Mouse (Mus musculus) limb, embryonic 13.5 days (tissue): ENCODE results near the gene Zfp462. TPM values are rescaled to one million over a fixed set of nuclear protein-coding genes. Genes with fewer than 3 reads are reported as not detected.

Source experiments
- ATAC-seq: fragments of 200-750 bp; cut with Nextera tagmentation; 2 replicates; pipeline ENCODE4 v1.8.0; 2017; ENCODE audit warnings: low read depth, moderate number of reproducible peaks, moderate TSS enrichment; ENCODE audit not compliant: low FRiP score
- H3K27ac ChIP-seq: fragments of 300-500 bp; sonication (generic); 2 replicates; pipeline ENCODE4 v1.5.1; 2015; ENCODE audit warnings: inconsistent platforms, mild to moderate bottlenecking, moderate library complexity
- H3K27me3 ChIP-seq: fragments of 300-500 bp; sonication (generic); 2 replicates; pipeline ENCODE4 v1.6.1; 2015; ENCODE audit warnings: mild to moderate bottlenecking, inconsistent platforms
- H3K36me3 ChIP-seq: fragments of 300-500 bp; sonication (generic); 2 replicates; pipeline ENCODE4 v1.6.1; 2015; ENCODE audit warnings: inconsistent platforms, mild to moderate bottlenecking, moderate library complexity
- H3K4me1 ChIP-seq: fragments of 300-500 bp; sonication (generic); 2 replicates; pipeline ENCODE4 v1.6.1; 2015; ENCODE audit warnings: inconsistent platforms
- H3K4me2 ChIP-seq: fragments of 300-500 bp; sonication (generic); replicated peaks from 2 replicates; pipeline ENCODE4 v1.6.1; 2015; ENCODE audit warnings: inconsistent platforms, mild to moderate bottlenecking, moderate library complexity
- H3K4me3 ChIP-seq: fragments of 300-500 bp; sonication (generic); 2 replicates; pipeline ENCODE4 v1.5.1; 2015; ENCODE audit warnings: moderate library complexity, mild to moderate bottlenecking, inconsistent platforms
- H3K9ac ChIP-seq: fragments of 300-500 bp; sonication (generic); 2 replicates; pipeline ENCODE4 v1.6.1; 2015; ENCODE audit warnings: mild to moderate bottlenecking, inconsistent platforms
- H3K9me3 ChIP-seq: fragments of 300-500 bp; sonication (generic); 2 replicates; pipeline ENCODE4 v1.6.1; 2016; ENCODE audit warnings: inconsistent platforms
- WGBS: fragments of 180-500 bp; shearing (Covaris S2); methylation state at CpG from one replicate; pipeline ENCODE4 v1.1.7; 2015; 5-methylcytosine and 5-hydroxymethylcytosine counted together
- polyA plus RNA-seq: library from polyadenylated mRNA; unstranded; fragments of >200 nt; fragmentation: Nextera tagmentation; extraction: Ambion mirVana; gene quantifications from 2 replicates; pipeline ENCODE4 v1.2.1, GENCODE M21; 2015

Gene Zfp462
- polyA plus RNA-seq, 1 experiment from 2014 or later: 6.8 TPM

DNA sequence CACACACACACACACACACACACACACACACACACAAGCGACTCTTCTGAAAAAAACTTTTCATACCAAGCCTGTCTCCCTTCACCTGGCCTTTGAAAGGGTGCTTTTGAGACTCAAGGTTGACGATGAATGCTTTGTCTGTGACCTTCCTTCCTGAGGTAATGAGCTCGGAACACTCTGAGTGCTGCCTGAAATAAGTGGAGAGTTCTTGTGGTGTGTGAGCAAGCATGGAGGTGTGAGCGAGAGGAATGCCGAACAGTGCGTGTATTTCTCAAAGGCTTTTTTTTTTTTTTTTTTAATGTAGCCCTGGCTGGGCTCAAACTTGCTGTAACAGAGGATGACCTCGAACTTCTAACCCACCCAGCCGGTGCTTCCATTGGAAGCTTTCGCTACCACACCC is 156.8 kb downstream of the Zfp462 start:
- H3K36me3 ChIP-seq: no peaks in the 10 kb centered on the region
- 79% methylated on average over 9 of the region's 9 CpGs for WGBS
- no peaks in the 10 kb centered on the region for H3K27me3 ChIP-seq
- peaks cover 8% of the 10 kb centered on the region; the same call in 1 of the 2 replicates for H3K4me1 ChIP-seq
- H3K9ac ChIP-seq: no peak overlapping the region
- no peak overlapping the region for H3K4me3 ChIP-seq
- no peak for ATAC-seq
- H3K4me2 ChIP-seq: no peak overlapping the region
- H3K27ac ChIP-seq: no peak overlapping the region
- no peaks in the 10 kb centered on the region for H3K9me3 ChIP-seq

- H3K27ac ChIP-seq: no peak overlapping the region
- H3K9me3 ChIP-seq: no peaks in the 10 kb centered on the region
- 91% methylated on average over 3 of the region's 3 CpGs for WGBS
- H3K4me1 ChIP-seq: peaks cover 8% of the 10 kb centered on the region; the same call in 1 of the 2 replicates
- H3K9ac ChIP-seq: no peak overlapping the region
- H3K36me3 ChIP-seq: no peaks in the 10 kb centered on the region
- ATAC-seq: no peak
- H3K4me3 ChIP-seq: no peak overlapping the region
- no peak overlapping the region for H3K4me2 ChIP-seq
- H3K27me3 ChIP-seq: no peaks in the 10 kb centered on the region
Measured at GRCm38 (mm10) chr4:55102382-55102781, 157.5 kb downstream of the Zfp462 start.

- no peak for ATAC-seq
- H3K27ac ChIP-seq: no peak overlapping the region
- H3K36me3 ChIP-seq: no peaks in the 10 kb centered on the region
- no peak overlapping the region for H3K4me3 ChIP-seq
- H3K9ac ChIP-seq: no peak overlapping the region
- no peaks in the 10 kb centered on the region for H3K9me3 ChIP-seq
- H3K4me2 ChIP-seq: no peak overlapping the region
- peaks cover 8% of the 10 kb centered on the region; the same call in 1 of the 2 replicates for H3K4me1 ChIP-seq
- 56% methylated on average over 3 of the region's 3 CpGs for WGBS
- H3K27me3 ChIP-seq: no peaks in the 10 kb centered on the region
Measured at GRCm38 (mm10) chr4:55103575-55103974, 158.7 kb downstream of the Zfp462 start.

DNA sequence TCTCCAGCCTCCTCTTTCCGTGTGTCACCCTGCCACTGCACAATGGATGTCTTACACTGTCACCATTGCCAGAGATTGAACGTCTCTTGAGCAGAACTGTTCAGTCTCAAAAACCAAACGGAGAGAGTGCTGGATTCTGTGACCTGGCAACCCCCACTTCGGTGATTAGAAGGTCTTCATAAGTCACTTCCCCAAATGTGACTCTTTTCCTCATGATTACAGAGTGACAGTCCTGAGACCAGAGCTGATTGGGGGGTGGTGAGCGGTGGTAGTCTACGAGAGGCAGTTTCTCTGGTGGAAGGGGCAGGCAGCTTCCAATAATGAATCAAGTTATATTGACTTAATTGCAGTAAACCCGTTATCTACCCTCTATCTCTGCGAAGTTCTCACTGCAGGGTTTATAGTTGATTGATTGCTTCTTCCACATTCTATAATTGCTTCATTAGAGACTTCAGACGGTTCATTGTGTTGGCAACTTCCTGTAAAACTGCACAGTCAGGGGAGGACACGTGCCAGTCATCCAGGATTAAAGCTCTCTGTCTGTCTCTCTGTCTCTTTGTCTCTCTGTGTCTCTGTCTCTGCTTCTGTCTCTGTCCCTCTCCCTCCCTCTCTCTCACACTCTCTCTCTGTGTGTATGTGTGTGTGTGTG is 173.1 kb downstream of the Zfp462 start:
- peaks cover 4% of the 10 kb centered on the region; the same call in 1 of the 2 replicates for H3K4me1 ChIP-seq
- no peak overlapping the region for H3K4me3 ChIP-seq
- H3K27me3 ChIP-seq: no peaks in the 10 kb centered on the region
- no peak overlapping the region for H3K27ac ChIP-seq
- H3K9me3 ChIP-seq: no peaks in the 10 kb centered on the region
- H3K9ac ChIP-seq: no peak overlapping the region
- no peaks in the 10 kb centered on the region for H3K36me3 ChIP-seq
- 47% methylated on average over 10 of the region's 10 CpGs for WGBS
- ATAC-seq: no peak
- H3K4me2 ChIP-seq: no peak overlapping the region

DNA sequence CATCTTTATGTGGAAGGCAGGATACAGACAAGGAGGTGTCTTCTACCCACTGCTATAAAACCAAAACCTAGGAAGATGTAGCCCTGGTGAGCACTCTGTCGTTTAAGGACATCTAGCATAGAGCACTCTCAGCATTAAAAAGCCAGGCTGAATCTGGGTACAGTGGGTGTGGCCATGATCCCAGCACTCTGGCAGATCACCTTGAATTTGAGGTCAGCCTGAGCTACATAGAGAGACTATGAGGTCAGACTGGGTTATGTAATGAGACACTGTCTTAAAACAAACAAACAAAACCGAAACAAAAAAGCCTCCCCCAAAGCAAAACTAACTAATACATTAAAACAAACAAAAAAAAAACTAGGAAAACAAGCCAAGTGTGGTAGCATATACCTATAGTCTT is 176.3 kb downstream of the Zfp462 start:
- Histone ChIP-seq H3K27me3 (no peaks in the 10 kb centered on the region), H3K4me1 (peaks cover 8% of the 10 kb centered on the region; the same call in 1 of the 2 replicates), H3K36me3 (no peaks in the 10 kb centered on the region), H3K4me3 (no peak overlapping the region), H3K27ac (no peak overlapping the region), H3K9me3 (no peaks in the 10 kb centered on the region), H3K9ac (no peak overlapping the region), H3K4me2 (no peak overlapping the region)
- 74% methylated on average over 2 of the region's 2 CpGs for WGBS
- no peak for ATAC-seq

- Histone ChIP-seq H3K4me2 (no peak overlapping the region), H3K27ac (no peak overlapping the region), H3K36me3 (no peaks in the 10 kb centered on the region), H3K4me3 (no peak overlapping the region), H3K4me1 (peaks cover 8% of the 10 kb centered on the region; the same call in 1 of the 2 replicates), H3K9me3 (no peaks in the 10 kb centered on the region), H3K27me3 (no peaks in the 10 kb centered on the region), H3K9ac (no peak overlapping the region)
- WGBS: 35% methylated on average over 6 of the region's 6 CpGs
- ATAC-seq: no peak
Measured at GRCm38 (mm10) chr4:55121952-55122351, 177.1 kb downstream of the Zfp462 start.

GRCm38 (mm10) chr4:55124126-55124525 is 179.3 kb downstream of the Zfp462 start:
- H3K27me3 ChIP-seq: no peaks in the 10 kb centered on the region
- ATAC-seq: no peak
- H3K27ac ChIP-seq: no peak overlapping the region
- WGBS: 94% methylated on average over 3 of the region's 3 CpGs
- no peaks in the 10 kb centered on the region for H3K9me3 ChIP-seq
- H3K36me3 ChIP-seq: no peaks in the 10 kb centered on the region
- no peak overlapping the region for H3K9ac ChIP-seq
- peaks cover 8% of the 10 kb centered on the region; the same call in 1 of the 2 replicates for H3K4me1 ChIP-seq
- no peak overlapping the region for H3K4me3 ChIP-seq
- no peak overlapping the region for H3K4me2 ChIP-seq

DNA sequence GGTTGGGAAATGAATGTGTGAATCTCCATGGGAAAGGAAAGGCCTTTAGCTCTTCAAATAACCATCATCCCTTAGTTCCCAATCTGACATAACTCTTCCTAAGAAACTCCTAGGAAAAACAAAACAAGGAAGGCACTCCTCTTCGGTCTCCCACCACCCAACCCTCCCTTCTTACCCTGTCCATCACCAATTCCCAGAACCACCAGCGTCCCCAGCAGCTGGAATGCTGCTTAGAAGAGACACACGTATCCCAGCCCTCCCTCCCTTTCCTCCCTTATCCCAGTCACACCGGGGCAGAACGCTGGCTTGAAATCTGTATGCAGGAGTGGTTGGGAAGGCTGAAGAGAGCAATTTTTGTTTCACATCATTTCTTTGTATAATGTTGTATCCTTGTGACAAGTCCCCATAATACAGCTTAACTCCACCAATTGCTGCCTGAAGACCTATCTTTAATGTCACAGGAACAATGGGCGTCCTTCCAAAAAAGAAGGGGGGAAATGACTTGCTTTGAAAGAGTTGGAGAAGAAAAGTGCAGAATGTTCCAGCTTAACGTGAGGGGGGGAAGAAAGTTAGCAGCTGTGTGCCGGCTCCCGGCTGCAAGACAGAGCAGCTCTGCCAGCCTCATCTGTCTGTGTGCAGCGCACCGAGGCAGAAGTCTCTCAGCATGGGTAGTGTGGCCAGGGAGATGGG is 180.3 kb downstream of the Zfp462 start:
- no peak overlapping the region for H3K9ac ChIP-seq
- no peak overlapping the region for H3K27ac ChIP-seq
- no peak for ATAC-seq
- H3K27me3 ChIP-seq: no peaks in the 10 kb centered on the region
- no peaks in the 10 kb centered on the region for H3K9me3 ChIP-seq
- no peaks in the 10 kb centered on the region for H3K36me3 ChIP-seq
- H3K4me1 ChIP-seq: peaks cover 8% of the 10 kb centered on the region; the same call in 1 of the 2 replicates
- 59% methylated on average over 11 of the region's 11 CpGs for WGBS
- H3K4me3 ChIP-seq: no peak overlapping the region
- no peak overlapping the region for H3K4me2 ChIP-seq

DNA sequence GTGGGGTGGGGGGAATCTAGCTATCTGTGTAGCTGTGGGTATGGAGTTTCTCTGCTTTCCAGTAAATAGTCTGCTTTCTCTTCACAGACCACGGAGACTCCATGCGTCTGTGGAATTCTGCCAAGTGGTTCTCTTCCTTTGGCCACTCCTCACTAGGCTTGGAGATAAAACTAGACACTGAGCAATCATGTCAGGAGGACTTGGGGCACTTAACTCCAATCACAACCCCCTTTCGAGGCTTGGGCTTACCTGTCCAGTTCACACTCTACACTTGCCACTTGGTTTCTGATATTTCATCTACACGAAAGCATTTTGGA is 180.8 kb downstream of the Zfp462 start:
- Histone ChIP-seq H3K4me1 (peaks cover 8% of the 10 kb centered on the region; the same call in 1 of the 2 replicates), H3K9ac (no peak overlapping the region), H3K36me3 (no peaks in the 10 kb centered on the region), H3K27me3 (no peaks in the 10 kb centered on the region), H3K4me3 (no peak overlapping the region), H3K27ac (no peak overlapping the region), H3K9me3 (no peaks in the 10 kb centered on the region), H3K4me2 (no peak overlapping the region)
- WGBS: 75% methylated on average over 4 of the region's 4 CpGs
- no peak for ATAC-seq

DNA sequence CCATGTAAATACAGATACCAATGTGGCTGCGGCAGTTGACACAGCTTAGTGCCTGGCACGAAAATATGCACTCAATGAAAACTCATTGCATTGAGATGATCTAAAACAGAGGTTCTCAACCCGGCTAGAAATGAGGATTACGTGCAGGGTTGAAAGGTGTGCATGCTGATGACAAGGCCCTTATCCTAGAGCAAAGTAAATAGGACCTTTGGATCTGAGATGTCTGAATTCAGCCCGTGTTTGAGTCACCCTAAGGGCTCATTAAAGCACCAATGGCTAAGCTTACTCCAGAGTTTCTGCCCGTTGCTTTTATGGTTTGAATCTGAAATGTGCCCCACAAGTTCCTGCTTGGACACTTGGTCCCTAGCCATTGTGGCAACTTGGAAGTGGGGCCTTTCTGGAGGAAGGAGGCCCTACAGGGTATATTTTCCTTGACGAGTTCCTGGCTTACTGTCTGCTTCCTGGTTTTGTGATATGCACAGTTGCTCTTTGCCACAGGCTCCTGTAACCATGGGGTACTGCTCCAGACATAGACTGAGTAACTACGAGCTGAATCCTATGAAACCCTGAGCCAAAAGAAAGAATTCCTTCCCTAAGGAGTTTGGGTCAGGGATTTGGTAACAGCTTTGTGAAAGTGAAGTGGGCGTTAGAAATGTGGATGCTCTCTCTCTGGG is 182.5 kb downstream of the Zfp462 start:
- no peak overlapping the region for H3K4me2 ChIP-seq
- ATAC-seq: no peak
- H3K36me3 ChIP-seq: no peaks in the 10 kb centered on the region
- no peak overlapping the region for H3K9ac ChIP-seq
- no peak overlapping the region for H3K4me3 ChIP-seq
- H3K27ac ChIP-seq: no peak overlapping the region
- WGBS: 82% methylated on average over 9 of the region's 9 CpGs
- no peaks in the 10 kb centered on the region for H3K9me3 ChIP-seq
- H3K4me1 ChIP-seq: 0 out of 2 replicates have a peak, but pooled peaks cover 4% of the 10 kb centered on the region
- H3K27me3 ChIP-seq: no peaks in the 10 kb centered on the region

DNA sequence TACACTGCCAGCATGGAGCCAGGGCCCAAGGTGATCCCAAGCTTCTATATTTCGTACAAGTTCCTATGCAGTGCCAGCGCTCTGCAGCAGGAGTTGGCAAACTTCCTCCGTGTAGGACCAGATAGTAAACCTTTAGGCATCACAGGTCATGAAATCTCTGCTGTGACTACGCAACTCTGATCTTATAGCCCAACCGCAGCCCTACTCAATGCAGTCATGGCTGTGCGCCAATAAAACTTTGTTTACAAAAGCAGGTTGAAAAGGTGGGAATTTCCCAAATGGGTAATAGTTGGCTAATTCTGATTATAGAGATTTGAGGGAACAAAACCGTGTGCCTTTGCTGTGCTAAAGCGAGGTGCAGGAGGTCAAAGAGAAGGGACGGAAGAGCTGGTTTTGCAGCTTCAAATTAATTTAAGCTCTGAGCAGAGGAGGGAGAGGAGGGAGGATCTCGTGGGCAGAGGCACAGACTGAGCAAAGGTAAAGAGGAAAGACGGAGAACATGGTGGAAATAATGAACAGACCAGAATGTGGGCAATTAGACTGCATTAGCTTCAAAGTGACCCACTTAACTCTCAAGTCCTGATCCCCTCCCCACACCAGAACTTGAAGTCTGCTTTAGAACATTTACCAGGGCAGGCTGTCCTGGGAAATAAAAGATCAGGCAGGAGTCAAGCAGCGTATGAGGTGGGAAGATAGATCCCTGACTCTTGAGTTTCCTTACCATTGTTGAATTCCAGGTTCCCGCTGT is 183.4 kb downstream of the Zfp462 start:
- H3K9me3 ChIP-seq: no peaks in the 10 kb centered on the region
- H3K27ac ChIP-seq: no peak overlapping the region
- 0 out of 2 replicates have a peak, but pooled peaks cover 4% of the 10 kb centered on the region for H3K4me1 ChIP-seq
- no peak for ATAC-seq
- no peaks in the 10 kb centered on the region for H3K36me3 ChIP-seq
- no peak overlapping the region for H3K9ac ChIP-seq
- no peaks in the 10 kb centered on the region for H3K27me3 ChIP-seq
- H3K4me2 ChIP-seq: no peak overlapping the region
- WGBS: 69% methylated on average over 13 of the region's 13 CpGs
- H3K4me3 ChIP-seq: no peak overlapping the region
